Mouse (Mus musculus) embryonic fibroblast, embryonic 13.5 days (primary cell): ENCODE measurements around the gene Aldh1a2.

ENCODE experiments used
- CTCF ChIP-seq: IDR thresholded peaks from 2 replicates; pipeline ENCODE4 v1.5.1; 2011; ENCODE audit warnings: mild to moderate bottlenecking, control low read depth, low read length, moderate library complexity, borderline replicate concordance; ENCODE audit not compliant: insufficient read depth
- POLR2A ChIP-seq: IDR thresholded peaks from 2 replicates; pipeline ENCODE4 v1.6.1; 2011; ENCODE audit warnings: low read depth, mild to moderate bottlenecking, control low read depth, low read length, moderate library complexity

DNA sequence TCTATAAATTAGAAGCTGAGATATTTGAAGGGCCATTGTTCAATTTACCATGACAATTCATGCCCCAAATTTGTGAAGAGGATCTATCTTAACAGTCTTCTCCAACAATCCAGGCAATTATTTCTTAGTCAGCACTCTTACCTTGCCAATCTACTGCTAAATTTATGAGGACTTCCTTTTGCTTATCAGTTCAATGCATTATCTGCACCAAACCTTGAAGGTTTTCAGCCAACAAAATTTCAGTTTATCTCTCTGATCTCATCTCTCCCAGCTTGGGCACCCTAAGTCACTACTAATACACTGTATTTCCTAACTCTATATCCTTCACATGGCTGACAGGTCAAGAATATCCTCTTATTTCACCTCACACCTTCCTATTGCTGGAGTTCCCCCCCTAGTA, 30.3 kb upstream of the Aldh1a2 start:
- TF ChIP-seq CTCF, result no peak
- no peak for TF ChIP-seq POLR2A
